Mouse (Mus musculus) bone marrow, adult 2 months (tissue): ENCODE data around the gene Rspo3.

Experiments
- CTCF ChIP-seq: fragments of 200-500 bp; IDR thresholded peaks from 2 replicates; pipeline ENCODE4 v1.5.1; 2011; ENCODE audit warnings: low read length, control low read depth; ENCODE audit not compliant: control insufficient read depth, insufficient read depth
- POLR2A ChIP-seq: fragments of 200-500 bp; IDR thresholded peaks from 2 replicates; pipeline ENCODE4 v1.6.1; 2011; ENCODE audit warnings: low read depth, mild to moderate bottlenecking, control low read depth, low read length, borderline replicate concordance; ENCODE audit not compliant: control insufficient read depth

GRCm38 (mm10) chr10:29554365-29554764 is 18.7 kb upstream of the Rspo3 start:
- TF ChIP-seq CTCF, result no peak
- no peak for TF ChIP-seq POLR2A
